Mouse (Mus musculus): ENCODE results near the gene Pcgf2.

GRCm38 (mm10) chr11:97677381-97677780, 22.9 kb downstream of the Pcgf2 start:
- TF ChIP-seq POLR2A (IDR thresholded peaks at IDR 0.05; ENCODE audit: insufficient read length, low read depth) (no peak), USF1 (IDR thresholded peaks at IDR 0.05; ENCODE audit: low read depth) (no peak), TCF12 (IDR thresholded peaks at IDR 0.05; ENCODE audit: insufficient read depth, poor library complexity, severe bottlenecking) (no peak), POLR2AphosphoS2 (IDR thresholded peaks at IDR 0.05; ENCODE audit: insufficient read length, low read depth) (no peak), REST (IDR thresholded peaks at IDR 0.05; ENCODE audit: insufficient read depth, insufficient read length) (no peak), MAX (IDR thresholded peaks at IDR 0.05; ENCODE audit: low read depth) (no peak)

All from myocyte (in vitro differentiated cells).